Mouse (Mus musculus) intestine, postnatal 0 days (tissue): ENCODE data around the gene Il1r1. TPM values are rescaled to one million over a fixed set of nuclear protein-coding genes. Genes with fewer than 3 reads are reported as not detected.
A peak's percentile ranks its signal among the peaks of the same experiment; 100 is the strongest.

Source experiments
- ATAC-seq: fragments of 200-750 bp; cut with Nextera tagmentation; 2 replicates; pipeline ENCODE4 v1.8.0; 2017; ENCODE audit warnings: mild to moderate bottlenecking, moderate TSS enrichment, moderate library complexity
- H3K27ac ChIP-seq: fragments of 300-500 bp; sonication (generic); 2 replicates; pipeline ENCODE4 v1.5.1; 2014; ENCODE audit warnings: mild to moderate bottlenecking, low read depth, low read length, moderate library complexity
- H3K27me3 ChIP-seq: fragments of 300-500 bp; sonication (generic); replicated peaks from 2 replicates; pipeline ENCODE4 v1.6.1; 2014; ENCODE audit warnings: low read length, mixed read lengths; ENCODE audit not compliant: control insufficient read depth, insufficient read depth
- H3K36me3 ChIP-seq: fragments of 300-500 bp; sonication (generic); 2 replicates; pipeline ENCODE4 v1.6.1; 2014; ENCODE audit warnings: mild to moderate bottlenecking, moderate library complexity; ENCODE audit not compliant: control insufficient read depth, insufficient read depth
- H3K4me1 ChIP-seq: fragments of 300-500 bp; sonication (generic); replicated peaks from 2 replicates; pipeline ENCODE4 v1.6.1; 2014; ENCODE audit warnings: antibody characterized with exemption, low read length, mixed read lengths; ENCODE audit not compliant: control insufficient read depth, insufficient read depth
- H3K4me2 ChIP-seq: fragments of 300-500 bp; sonication (generic); replicated peaks from 2 replicates; pipeline ENCODE4 v1.6.1; 2014; ENCODE audit warnings: low read depth, mild to moderate bottlenecking, moderate library complexity
- H3K4me3 ChIP-seq: fragments of 300-500 bp; sonication (generic); 2 replicates; pipeline ENCODE4 v1.5.1; 2014; ENCODE audit warnings: low read depth, low read length
- H3K9ac ChIP-seq: fragments of 300-500 bp; sonication (generic); 2 replicates; pipeline ENCODE4 v1.6.1; 2014; ENCODE audit warnings: mild to moderate bottlenecking, low read depth, low read length
- H3K9me3 ChIP-seq: fragments of 300-500 bp; sonication (generic); 2 replicates; pipeline ENCODE4 v1.6.1; 2016; ENCODE audit warnings: mixed run types; ENCODE audit not compliant: control insufficient read depth
- CTCF ChIP-seq: sonication (generic); IDR thresholded peaks from 2 replicates; pipeline ENCODE4 v1.5.1; 2016; ENCODE audit warnings: low read depth, mild to moderate bottlenecking, control low read depth, antibody characterized with exemption, moderate library complexity
- WGBS: fragments of 180-500 bp; shearing (Covaris S2); extraction: QIAGEN DNeasy Blood & Tissue Kit; methylation state at CpG from one replicate; pipeline ENCODE4 v1.1.7; 2014; 5-methylcytosine and 5-hydroxymethylcytosine counted together
- polyA plus RNA-seq: library from polyadenylated mRNA; unstranded; fragments of >200 nt; fragmentation: Nextera tagmentation; extraction: Ambion mirVana; gene quantifications from 2 replicates; pipeline ENCODE4 v1.2.1, GENCODE M21; 2015

The Il1r1 gene
- polyA plus RNA-seq, 1 experiment from 2014 or later, result 5.9 TPM

- Histone ChIP-seq H3K27ac (no peak overlapping the region), H3K4me1 (no peaks in the 10 kb centered on the region), H3K9ac (no peak overlapping the region), H3K36me3 (no peaks in the 10 kb centered on the region), H3K4me3 (no peak overlapping the region), H3K9me3 (no peaks in the 10 kb centered on the region), H3K4me2 (no peak overlapping the region), H3K27me3 (no peaks in the 10 kb centered on the region)
- TF ChIP-seq CTCF, result no peak
- WGBS, result 88% methylated on average over 2 of the region's 2 CpGs
- ATAC-seq, result no peak
Measured at GRCm38 (mm10) chr1:40223591-40223990, 1.3 kb upstream of the Il1r1 start.

- TF ChIP-seq CTCF, result no peak
Measured at GRCm38 (mm10) chr1:40225580-40225979, 700 bp downstream of the Il1r1 start.

GRCm38 (mm10) chr1:40229033-40229432, 4.2 kb downstream of the Il1r1 start:
- no peak overlapping the region for H3K4me3 ChIP-seq
- H3K27ac ChIP-seq, result no peak overlapping the region
- H3K9me3 ChIP-seq, result no peaks in the 10 kb centered on the region
- ATAC-seq, result no peak
- H3K4me1 ChIP-seq, result no peaks in the 10 kb centered on the region
- no peak overlapping the region for H3K9ac ChIP-seq
- TF ChIP-seq CTCF, result no peak
- no peak overlapping the region for H3K4me2 ChIP-seq
- no peaks in the 10 kb centered on the region for H3K27me3 ChIP-seq
- no peaks in the 10 kb centered on the region for H3K36me3 ChIP-seq
- WGBS, result 78% methylated on average over 3 of the region's 3 CpGs

More at GRCm38 (mm10) chr1:40225580-40225979, 700 bp downstream of the Il1r1 start:
- Histone ChIP-seq H3K27me3 (no peaks in the 10 kb centered on the region), H3K36me3 (no peaks in the 10 kb centered on the region), H3K9me3 (no peaks in the 10 kb centered on the region), H3K4me3 (0 out of 2 replicates have a peak overlapping the region, but pooled peaks have one; percentile 2), H3K4me2 (peak overlapping the region; percentile 45; the same call in 1 of the 2 replicates), H3K27ac (no peak overlapping the region), H3K4me1 (no peaks in the 10 kb centered on the region), H3K9ac (no peak overlapping the region)
- no peak for ATAC-seq
- WGBS, result 55% methylated on average over 2 of the region's 2 CpGs

- no peaks in the 10 kb centered on the region for H3K36me3 ChIP-seq
- H3K4me3 ChIP-seq, result no peak overlapping the region
- WGBS, result 38% methylated on average over 3 of the region's 3 CpGs
- H3K4me1 ChIP-seq, result no peaks in the 10 kb centered on the region
- TF ChIP-seq CTCF, result no peak
- no peak overlapping the region for H3K4me2 ChIP-seq
- no peaks in the 10 kb centered on the region for H3K9me3 ChIP-seq
- no peak overlapping the region for H3K27ac ChIP-seq
- H3K27me3 ChIP-seq, result no peaks in the 10 kb centered on the region
- no peak overlapping the region for H3K9ac ChIP-seq
- ATAC-seq, result no peak
Measured at GRCm38 (mm10) chr1:40229771-40230280, 4.9 kb downstream of the Il1r1 start.

- Histone ChIP-seq H3K27ac (no peak overlapping the region), H3K36me3 (no peaks in the 10 kb centered on the region), H3K4me2 (no peak overlapping the region), H3K4me3 (no peak overlapping the region), H3K9me3 (no peaks in the 10 kb centered on the region), H3K4me1 (no peaks in the 10 kb centered on the region), H3K9ac (no peak overlapping the region), H3K27me3 (no peaks in the 10 kb centered on the region)
- 60% methylated on average over 7 of the region's 7 CpGs for WGBS
- no peak for ATAC-seq
- no peak for TF ChIP-seq CTCF
Measured at GRCm38 (mm10) chr1:40230336-40230735, 5.5 kb downstream of the Il1r1 start.

GRCm38 (mm10) chr1:40231116-40231515, 6.2 kb downstream of the Il1r1 start:
- Histone ChIP-seq H3K4me1 (no peaks in the 10 kb centered on the region), H3K9me3 (no peaks in the 10 kb centered on the region), H3K27ac (no peak overlapping the region), H3K9ac (no peak overlapping the region), H3K27me3 (no peaks in the 10 kb centered on the region), H3K36me3 (no peaks in the 10 kb centered on the region), H3K4me3 (no peak overlapping the region), H3K4me2 (no peak overlapping the region)
- no peak for ATAC-seq
- 85% methylated on average over 3 of the region's 3 CpGs for WGBS
- no peak for TF ChIP-seq CTCF

GRCm38 (mm10) chr1:40233217-40233616, 8.3 kb downstream of the Il1r1 start:
- no peaks in the 10 kb centered on the region for H3K4me1 ChIP-seq
- no peak overlapping the region for H3K27ac ChIP-seq
- no peak overlapping the region for H3K9ac ChIP-seq
- no peak overlapping the region for H3K4me3 ChIP-seq
- WGBS, result 19% methylated on average over 7 of the region's 7 CpGs
- H3K9me3 ChIP-seq, result no peaks in the 10 kb centered on the region
- ATAC-seq, result peak; percentile 31; the same call in 1 of the 2 replicates
- TF ChIP-seq CTCF, result no peak
- no peaks in the 10 kb centered on the region for H3K27me3 ChIP-seq
- H3K36me3 ChIP-seq, result no peaks in the 10 kb centered on the region
- no peak overlapping the region for H3K4me2 ChIP-seq
